Mouse (Mus musculus) spleen, embryonic (tissue): ENCODE measurements around the gene Schip1.

Experiments used
- CTCF ChIA-PET: fragments of 350-600 bp; sonication (Branson Sonifier 250); formaldehyde crosslinking; loops from one replicate; lab custom pipeline; 2022; lab: Charles Lee

Schip1 gene

DNA sequence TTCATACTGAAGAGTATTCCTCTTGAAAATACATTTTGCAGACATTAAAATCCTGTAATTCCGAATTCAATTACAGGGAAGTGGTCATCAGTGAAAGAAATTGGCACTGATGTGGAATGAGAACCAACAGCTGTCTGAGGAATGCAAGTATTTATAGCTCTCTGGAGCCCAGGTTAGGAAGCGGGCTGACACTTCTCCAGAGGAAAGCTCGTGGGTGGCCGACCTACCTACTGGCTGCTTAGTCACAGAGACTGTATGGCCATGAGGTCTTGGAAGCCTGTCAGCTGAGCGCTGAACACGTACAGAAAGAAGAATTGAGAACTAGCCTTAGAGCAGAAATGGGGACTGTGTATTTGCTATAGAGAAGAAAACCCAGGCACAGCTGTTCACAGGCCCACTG is 545.4 kb downstream of the Schip1 start:
- CTCF ChIA-PET: interaction anchor here (0.8 kb wide), 1 partner anchor 35 kb away, joined by 11 read pairs; no protein-coding TSS in a partner anchor

GRCm38 (mm10) chr3:68610598-68611261 is 546.1 kb downstream of the Schip1 start:
- CTCF ChIA-PET: interaction anchor here (0.8 kb wide), 1 partner anchor 35 kb away, joined by 11 read pairs; no protein-coding TSS in a partner anchor

GRCm38 (mm10) chr3:68615042-68615810 is 550.6 kb downstream of the Schip1 start:
- CTCF ChIA-PET: interaction anchor here (0.6 to 1.7 kb wide), 4 partner anchors 32 to 613 kb away, joined by 3 to 9 read pairs (median 5); no protein-coding TSS in a partner anchor

DNA sequence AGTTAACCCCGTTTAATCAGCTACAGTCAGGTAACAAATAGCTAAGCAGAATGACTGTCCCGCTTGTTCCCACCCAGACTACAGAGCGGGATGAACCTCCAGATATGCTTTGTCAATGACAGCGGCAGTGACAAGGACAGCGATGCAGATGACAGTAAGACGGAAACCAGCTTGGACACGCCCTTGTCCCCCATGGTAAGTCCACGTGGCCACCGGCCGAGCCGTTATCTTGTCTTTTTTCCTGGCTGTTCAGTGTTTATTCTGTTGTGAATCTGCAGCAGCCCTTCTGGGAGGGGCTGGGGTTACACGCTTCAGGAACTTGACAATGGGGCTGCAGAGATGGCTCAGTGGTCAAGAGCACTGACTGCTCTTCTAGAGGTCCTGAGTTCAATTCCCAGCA is 551.8 kb downstream of the Schip1 start:
- CTCF ChIA-PET: no interaction called here

DNA sequence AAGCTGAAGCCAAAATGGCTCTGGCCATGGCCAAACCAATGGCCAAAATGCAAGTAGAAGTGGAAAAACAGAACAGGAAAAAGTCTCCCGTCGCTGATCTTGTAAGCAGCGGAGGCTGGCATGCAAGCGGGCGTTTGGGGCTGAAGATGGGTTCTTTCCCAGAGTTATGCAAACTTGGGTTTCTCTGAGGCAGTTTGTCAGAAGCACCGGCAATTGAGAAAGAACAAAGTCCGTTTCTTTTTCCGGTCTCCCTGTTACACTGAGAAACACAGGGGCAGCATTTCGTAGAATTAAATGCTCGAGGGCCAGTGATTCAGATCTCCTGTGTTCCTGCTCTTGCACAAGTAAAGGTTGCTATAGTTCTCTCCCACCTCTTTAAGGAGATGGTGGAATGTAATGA is 553.1 kb downstream of the Schip1 start:
- CTCF ChIA-PET: no interaction called here

GRCm38 (mm10) chr3:68619097-68619496 is 554.5 kb downstream of the Schip1 start:
- CTCF ChIA-PET: interaction anchor here (0.9 kb wide), 1 partner anchor 98 kb away, joined by 3 read pairs; no protein-coding TSS in a partner anchor

GRCm38 (mm10) chr3:68621971-68622370 is 557.4 kb downstream of the Schip1 start:
- CTCF ChIA-PET: no interaction called here

- CTCF ChIA-PET: interaction anchor here (0.6 kb wide), 1 partner anchor 158 kb away, joined by 8 read pairs; no protein-coding TSS in a partner anchor
These were observed 558.4 kb downstream of the Schip1 start for GRCm38 (mm10) chr3:68623036-68623435.

- CTCF ChIA-PET: interaction anchor here (0.6 kb wide), 1 partner anchor 733 kb away, joined by 5 read pairs; no protein-coding TSS in a partner anchor
These were observed 559.9 kb downstream of the Schip1 start for GRCm38 (mm10) chr3:68624471-68624870.

DNA sequence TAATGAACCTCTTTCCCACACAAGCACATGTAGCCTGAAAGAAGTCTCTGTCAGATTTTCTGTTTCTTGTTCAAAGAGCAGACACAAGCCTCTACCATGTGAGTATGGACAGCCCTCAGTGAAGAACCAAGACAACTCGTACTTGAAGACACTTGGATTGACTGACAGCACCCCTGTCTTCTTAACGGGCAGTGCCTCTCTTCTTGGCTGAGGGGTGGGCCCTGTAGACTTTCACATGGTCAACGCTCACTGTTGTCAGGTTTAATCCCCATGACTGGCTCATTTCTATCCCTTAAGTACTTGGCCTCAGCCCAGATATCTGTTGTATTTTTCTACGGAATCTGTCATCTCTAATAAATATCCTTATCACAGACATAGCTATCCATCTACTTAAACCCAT is 565.7 kb downstream of the Schip1 start:
- CTCF ChIA-PET: interaction anchor here (0.6 kb wide), 1 partner anchor 78 kb away, joined by 10 read pairs; no protein-coding TSS in a partner anchor

DNA sequence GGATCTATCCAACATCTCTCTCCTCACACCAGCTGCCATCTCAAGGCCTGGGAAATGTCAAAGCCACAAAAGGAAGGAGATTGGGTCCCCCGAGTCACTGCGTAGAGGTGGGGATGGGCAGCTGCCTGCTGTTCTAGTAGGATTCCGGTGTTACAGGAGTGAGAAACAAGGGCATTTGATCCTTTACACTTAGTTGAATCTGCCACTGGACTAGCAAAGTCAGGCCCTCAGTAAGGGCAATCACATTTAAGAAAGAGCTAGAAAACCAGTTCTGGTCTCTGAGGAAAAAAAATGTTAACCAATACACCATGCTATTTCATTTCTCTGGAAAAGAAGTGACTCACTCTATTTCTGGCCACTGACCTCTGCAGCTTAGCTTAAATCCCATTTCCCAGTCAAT is 566.2 kb downstream of the Schip1 start:
- CTCF ChIA-PET: interaction anchor here (0.6 kb wide), 1 partner anchor 77 kb away, joined by 10 read pairs; no protein-coding TSS in a partner anchor

DNA sequence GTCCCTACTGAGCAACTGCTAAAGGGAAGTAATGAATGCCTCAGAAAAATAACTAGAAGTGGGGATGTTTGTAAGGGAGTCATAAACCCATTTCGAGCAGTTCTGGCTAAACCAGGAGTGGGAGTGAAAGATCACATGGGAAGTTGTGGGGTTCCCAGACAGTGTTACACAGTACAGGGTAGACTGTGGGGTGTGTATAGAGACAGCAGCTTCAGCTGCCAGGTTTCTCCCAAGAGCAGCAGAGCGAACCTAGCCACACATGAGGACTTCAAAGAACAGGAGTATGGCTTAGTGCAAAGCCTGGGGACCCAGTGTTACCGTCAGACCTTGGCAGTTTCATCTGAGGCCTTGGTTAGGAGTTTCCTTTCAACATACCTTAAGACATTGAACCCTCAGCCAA is 568.1 kb downstream of the Schip1 start:
- CTCF ChIA-PET: interaction anchor here (0.5 kb wide), 1 partner anchor 41 kb away, joined by 8 read pairs; no protein-coding TSS in a partner anchor

- CTCF ChIA-PET: no interaction called here
These were observed 569.0 kb downstream of the Schip1 start for GRCm38 (mm10) chr3:68633577-68633976.

DNA sequence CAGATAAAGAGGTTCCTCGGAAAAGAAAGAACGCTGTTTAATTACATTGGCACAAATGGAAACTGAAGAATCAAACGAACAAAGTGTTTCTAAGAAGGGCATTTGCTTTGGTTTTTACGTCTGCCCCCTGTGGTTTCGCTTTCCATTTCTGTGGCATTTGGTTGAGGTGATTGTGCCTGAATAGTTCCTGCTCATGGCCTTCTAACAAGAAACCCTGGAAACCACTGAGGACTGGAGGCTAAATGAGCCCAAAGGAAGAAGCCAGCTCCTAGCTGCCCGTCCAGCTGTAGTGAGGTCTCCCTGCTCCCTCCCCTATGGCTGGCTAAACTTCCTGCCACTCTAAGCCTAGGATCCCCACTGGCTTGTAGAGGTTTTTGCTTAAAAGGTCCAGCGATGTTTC is 573.4 kb downstream of the Schip1 start:
- CTCF ChIA-PET: no interaction called here

GRCm38 (mm10) chr3:68638703-68639102 is 574.1 kb downstream of the Schip1 start:
- CTCF ChIA-PET: no interaction called here

DNA sequence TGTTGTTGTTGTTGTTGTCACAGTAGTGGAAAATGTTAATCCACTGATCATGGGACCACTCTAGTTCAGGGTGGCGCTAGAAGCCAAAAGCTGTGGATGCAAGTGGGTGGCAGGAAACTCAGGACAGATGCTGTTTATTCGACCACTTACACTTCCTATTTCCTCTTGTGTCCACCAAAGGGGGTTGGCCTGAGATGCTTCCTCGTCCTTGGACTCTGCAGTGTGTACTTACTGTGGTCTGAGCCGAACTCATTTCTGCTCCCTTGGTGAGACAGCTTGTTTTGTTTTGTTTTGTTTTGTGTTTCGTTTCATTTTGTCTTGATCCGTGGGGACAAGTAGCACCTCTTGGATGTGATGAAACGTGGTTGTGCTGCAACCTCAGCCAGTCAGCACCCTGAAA is 578.3 kb downstream of the Schip1 start:
- CTCF ChIA-PET: no interaction called here

- CTCF ChIA-PET: interaction anchor here (1.1 kb wide), 1 partner anchor 31 kb away, joined by 3 read pairs; no protein-coding TSS in a partner anchor
These were observed 582.0 kb downstream of the Schip1 start for GRCm38 (mm10) chr3:68646387-68647130.

GRCm38 (mm10) chr3:68647282-68647681 is 582.7 kb downstream of the Schip1 start:
- CTCF ChIA-PET: interaction anchor here (1.1 kb wide), 1 partner anchor 32 kb away, joined by 3 read pairs; no protein-coding TSS in a partner anchor

DNA sequence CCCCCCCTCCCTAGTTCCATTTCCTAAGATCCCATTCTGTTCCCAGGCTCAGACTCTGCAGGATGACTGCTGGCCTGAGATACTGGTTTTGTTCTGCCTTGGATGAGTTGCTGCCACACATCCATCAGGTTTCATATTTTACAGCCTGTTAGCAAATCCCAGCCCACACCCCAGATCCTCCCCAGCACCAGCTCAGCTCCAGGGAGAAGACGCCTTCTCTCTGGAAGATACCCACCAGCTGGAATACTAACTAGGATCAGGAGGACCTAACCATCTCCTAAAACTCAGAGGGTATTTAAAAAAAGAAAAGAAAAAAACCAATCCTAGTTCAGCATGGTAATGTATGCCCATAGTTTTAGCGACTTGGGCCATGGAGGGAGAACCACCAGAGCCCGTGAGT is 585.6 kb downstream of the Schip1 start:
- CTCF ChIA-PET: no interaction called here

GRCm38 (mm10) chr3:68656607-68657352 is 592.2 kb downstream of the Schip1 start:
- CTCF ChIA-PET: interaction anchor here (0.9 kb wide), 1 partner anchor 392 kb away, joined by 5 read pairs; no protein-coding TSS in a partner anchor
